Mouse (Mus musculus): ENCODE measurements around the gene Plac8. TPM values are rescaled to one million over a fixed set of nuclear protein-coding genes. Genes with fewer than 3 reads are reported as not detected.

The Plac8 gene
- polyA plus RNA-seq, 1 experiment from 2014 or later: 2.2 TPM

DNA sequence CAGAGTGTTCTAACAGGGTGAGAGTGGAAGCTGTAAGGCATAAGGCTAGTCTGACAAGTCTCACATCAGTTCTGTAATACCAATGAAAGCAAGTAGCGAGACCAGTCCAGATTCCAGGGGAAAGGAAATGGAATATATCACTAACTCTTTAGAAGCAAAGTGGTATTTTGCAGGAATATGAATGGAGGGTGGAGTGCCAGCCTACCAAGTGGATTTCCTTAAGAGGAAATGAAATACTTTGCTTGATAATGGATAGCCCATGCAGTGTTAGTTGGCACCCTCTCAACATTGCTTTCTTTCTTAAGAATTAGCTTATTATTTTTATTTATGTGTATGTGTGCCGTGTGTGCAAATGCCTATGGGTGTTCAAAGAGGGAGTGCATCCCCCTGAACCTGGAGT is 51.8 kb downstream of the Plac8 start:
- H3K27ac ChIP-seq (replicated peaks): no peak overlapping the region
- H3K27me3 ChIP-seq: peaks cover 9% of the 10 kb centered on the region
- H3K4me1 ChIP-seq (replicated peaks): peaks cover 21% of the 10 kb centered on the region
- H3K4me2 ChIP-seq: peak overlapping the region; percentile 93
- no peak overlapping the region for H3K4me3 ChIP-seq
- peaks cover 10% of the 10 kb centered on the region; the same call in 1 of the 2 replicates for H3K36me3 ChIP-seq
- H3K9ac ChIP-seq: 0 out of 2 replicates have a peak overlapping the region, but pooled peaks have one; percentile 22
- 95% methylated on average over 2 of the region's 2 CpGs for WGBS
- ATAC-seq (ENCODE audit: low read depth): no peak
- H3K9me3 ChIP-seq: no peaks in the 10 kb centered on the region

- H3K27me3 ChIP-seq: peaks cover 14% of the 10 kb centered on the region
- H3K9ac ChIP-seq: peak overlapping the region; percentile 88
- H3K4me3 ChIP-seq: peak overlapping the region; percentile 87
- H3K4me1 ChIP-seq (replicated peaks): peaks cover 21% of the 10 kb centered on the region
- H3K36me3 ChIP-seq: peaks cover 7% of the 10 kb centered on the region; the same call in 1 of the 2 replicates
- peak overlapping the region; percentile 83 for H3K27ac ChIP-seq (replicated peaks)
- H3K4me2 ChIP-seq: peak overlapping the region; percentile 93
- peak; percentile 17; the same call in 1 of the 2 replicates for ATAC-seq (ENCODE audit: low read depth)
- no peaks in the 10 kb centered on the region for H3K9me3 ChIP-seq
- WGBS: 10% methylated on average over 5 of the region's 5 CpGs
Observed at GRCm38 (mm10) chr5:100519027-100519411, 53.0 kb downstream of the Plac8 start.

DNA sequence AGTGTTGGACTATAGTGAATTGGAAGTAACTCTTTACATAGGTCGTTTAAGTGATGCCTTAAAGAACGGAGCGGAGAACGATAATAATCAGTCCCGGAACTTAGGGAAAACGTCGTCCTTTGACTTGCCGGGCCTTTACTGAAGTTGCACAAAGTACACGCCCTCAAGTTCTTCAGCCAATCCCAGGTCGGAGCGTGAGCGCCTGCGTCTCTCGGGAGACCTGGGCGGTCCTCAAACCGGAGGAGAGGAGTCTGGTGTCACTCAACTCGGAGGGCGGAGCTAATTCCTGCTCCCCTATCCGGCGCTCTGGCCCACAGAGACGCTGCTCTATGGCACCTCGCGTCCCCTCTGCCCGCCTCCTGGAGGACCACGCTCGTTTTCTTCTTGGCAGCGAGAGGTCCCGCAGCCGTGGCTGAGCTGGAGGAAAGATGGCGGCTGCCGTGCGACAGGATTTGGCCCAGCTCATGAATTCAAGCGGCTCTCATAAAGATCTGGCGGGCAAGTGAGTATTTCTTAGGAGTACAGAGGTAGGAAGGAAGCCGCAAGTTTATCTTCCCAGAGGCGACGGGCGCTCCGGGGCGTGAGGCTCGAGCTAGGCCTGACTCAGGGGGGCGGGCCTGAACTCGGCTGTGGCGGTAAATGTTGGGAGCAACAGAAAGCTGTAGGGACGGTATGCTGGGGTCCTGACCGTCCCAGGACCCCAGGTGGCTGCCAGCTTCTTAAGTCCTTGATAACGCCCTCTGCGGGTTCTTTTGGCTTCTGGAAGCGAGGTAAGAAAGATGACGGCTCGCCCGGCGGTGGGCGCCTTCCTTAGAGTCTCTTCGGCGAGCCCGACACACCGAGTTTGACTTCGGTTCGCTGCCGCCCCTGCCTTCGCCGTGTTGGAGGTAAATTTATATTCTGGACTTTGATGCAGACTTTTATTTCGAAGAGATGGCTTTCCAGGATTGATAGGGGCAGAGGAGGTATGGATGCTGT is 53.7 kb downstream of the Plac8 start, which contains the start of gene Cops4:
Gene Cops4, plus strand, starts transcription at position 261 of the 978 bp plus-strand sequence.
- no peaks in the 10 kb centered on the region for H3K9me3 ChIP-seq
- peaks cover 7% of the 10 kb centered on the region; the same call in 1 of the 2 replicates for H3K36me3 ChIP-seq
- H3K27ac ChIP-seq (replicated peaks): peak within 1 kb of the TSS; percentile 83
- under 1% methylated on average over 64 of the region's 64 CpGs for WGBS
- peak within 1 kb of the TSS; percentile 93 for H3K4me2 ChIP-seq
- H3K4me3 ChIP-seq: peak within 1 kb of the TSS; percentile 87
- peak within 1 kb of the TSS; percentile 88 for H3K9ac ChIP-seq
- peak; percentile 100 for ATAC-seq (ENCODE audit: low read depth)
- H3K4me1 ChIP-seq (replicated peaks): peaks cover 21% of the 10 kb centered on the region
- H3K27me3 ChIP-seq: peaks cover 14% of the 10 kb centered on the region

- H3K4me3 ChIP-seq: no peak overlapping the region
- no peaks in the 10 kb centered on the region for H3K9me3 ChIP-seq
- peaks cover 14% of the 10 kb centered on the region for H3K27me3 ChIP-seq
- peaks cover 2% of the 10 kb centered on the region; the same call in 1 of the 2 replicates for H3K4me1 ChIP-seq (replicated peaks)
- H3K9ac ChIP-seq: no peak overlapping the region
- H3K36me3 ChIP-seq: no peaks in the 10 kb centered on the region
- no peak overlapping the region for H3K4me2 ChIP-seq
- no peak for ATAC-seq (ENCODE audit: low read depth)
- no peak overlapping the region for H3K27ac ChIP-seq (replicated peaks)
Observed at GRCm38 (mm10) chr5:100512576-100512975, 59.5 kb downstream of the Plac8 start.

DNA sequence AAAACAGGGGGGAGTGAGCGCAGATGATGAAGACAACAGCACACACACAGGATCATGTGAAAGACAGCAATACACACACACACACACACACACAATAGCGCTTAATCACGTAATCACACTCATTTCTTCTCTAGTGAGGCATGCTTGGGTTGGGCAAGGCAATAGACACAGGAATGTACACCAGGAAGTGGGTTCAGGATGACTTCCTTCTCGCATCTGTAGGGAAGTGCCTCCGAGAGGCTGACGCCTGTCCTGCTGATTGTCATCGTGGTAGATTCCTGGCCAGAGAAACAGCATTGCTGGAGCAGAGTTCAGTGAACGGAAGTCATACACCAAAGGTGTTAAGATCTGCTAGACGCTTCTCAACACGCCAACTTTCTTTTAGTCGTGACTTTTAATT is 62.8 kb downstream of the Plac8 start:
- Histone ChIP-seq H3K4me3 (no peak overlapping the region), H3K27me3 (no peaks in the 10 kb centered on the region), H3K4me2 (no peak overlapping the region), H3K9ac (no peak overlapping the region), H3K4me1 (replicated peaks) (no peaks in the 10 kb centered on the region), H3K9me3 (no peaks in the 10 kb centered on the region), H3K27ac (replicated peaks) (no peak overlapping the region), H3K36me3 (no peaks in the 10 kb centered on the region)
- WGBS: 76% methylated on average over 11 of the region's 11 CpGs
- no peak for ATAC-seq (ENCODE audit: low read depth)

Other genes with a start within 250 kb of the Plac8 start
- gene Sec31a, start 156.0 kb downstream of the Plac8 start, polyA plus RNA-seq (2015; fragmentation: Nextera tagmentation; extraction: Ambion mirVana): 106 and 118 TPM in 2 replicates
- 6.7 and 8.4 TPM in 2 replicates for gene Lin54, start 71.6 kb downstream of the Plac8 start, polyA plus RNA-seq (2015; fragmentation: Nextera tagmentation; extraction: Ambion mirVana)
- gene Cops4, start 53.9 kb downstream of the Plac8 start, polyA plus RNA-seq (2015; fragmentation: Nextera tagmentation; extraction: Ambion mirVana): 195 TPM in 2 replicates
- 46.6 and 49.0 TPM in 2 replicates for gene Coq2, start 102.9 kb upstream of the Plac8 start, polyA plus RNA-seq (2015; fragmentation: Nextera tagmentation; extraction: Ambion mirVana)
- gene Hpse, start 147.5 kb upstream of the Plac8 start, polyA plus RNA-seq (2015; fragmentation: Nextera tagmentation; extraction: Ambion mirVana): 1.2 TPM in 2 replicates
- gene Helq, start 226.4 kb upstream of the Plac8 start, polyA plus RNA-seq (2015; fragmentation: Nextera tagmentation; extraction: Ambion mirVana): 17.1 and 21.5 TPM in 2 replicates
- gene Mrps18c, start 226.4 kb upstream of the Plac8 start, polyA plus RNA-seq (2015; fragmentation: Nextera tagmentation; extraction: Ambion mirVana): 168 and 188 TPM in 2 replicates
- gene Abraxas1, start 248.7 kb upstream of the Plac8 start, polyA plus RNA-seq (2015; fragmentation: Nextera tagmentation; extraction: Ambion mirVana): 14.3 and 19.2 TPM in 2 replicates